Comparison of ENCODE assay signal across 19 mouse cellular contexts in genomic region chr1:193564225-193564624, GRCm38 (mm10).
DNase-seq lines count a peak whose midpoint lies in the region; ATAC-seq and TF ChIP-seq lines count a peak whose summit lies in the region.
"Had no signal": no experiment of that assay in that cellular context is flagged by ENCODE, and none has a peak within 500 bp of the region (broad histone marks: within the 10 kb centered on the region; RNA-seq: fewer than 3 reads in every experiment).

No protein-coding gene starts in this region.

- ATAC-seq in hindbrain, postnatal 0 days: no peak
- ATAC-seq in hindbrain, embryonic 16.5 days: no peak
- ATAC-seq in embryonic facial prominence, embryonic 15.5 days (ENCODE audit: insufficient number of reproducible peaks, low FRiP score, low TSS enrichment, low read depth): no peak
- ATAC-seq in erythroid progenitor cell, adult 5-6 weeks (replicated peaks; ENCODE audit: low FRiP score, poor library complexity, severe bottlenecking): no peak
- ATAC-seq: liver, embryonic 12.5 days had no signal

- no peak overlapping the region for H3K9ac ChIP-seq in hindbrain, postnatal 0 days (replicated peaks; ENCODE audit: low read length)
- no peak overlapping the region for H3K9ac ChIP-seq in hindbrain, embryonic 16.5 days (ENCODE audit: low read depth, low read length)
- no peak overlapping the region for H3K9ac ChIP-seq in embryonic facial prominence, embryonic 15.5 days
- H3K9ac ChIP-seq: heart, embryonic 13.5 days; hindbrain, embryonic 12.5 days; liver, embryonic 12.5 days; midbrain, embryonic 12.5 days had no signal

- 53% methylated on average over 3 of the region's 3 CpGs for WGBS in hindbrain, postnatal 0 days
- WGBS in hindbrain, embryonic 16.5 days: 76% methylated on average over 3 of the region's 3 CpGs
- 57% methylated on average over 3 of the region's 3 CpGs for WGBS in embryonic facial prominence, embryonic 15.5 days

- H3K4me1 ChIP-seq in hindbrain, postnatal 0 days (ENCODE audit: insufficient read depth, low read length): no peaks in the 10 kb centered on the region
- no peaks in the 10 kb centered on the region; the same call in 1 of the 2 replicates for H3K4me1 ChIP-seq in hindbrain, embryonic 16.5 days (ENCODE audit: control insufficient read depth, insufficient read depth, low read depth, low read length)
- peaks cover 38% of the 10 kb centered on the region for H3K4me1 ChIP-seq in embryonic facial prominence, embryonic 15.5 days
- H3K4me1 ChIP-seq: hindbrain, embryonic 12.5 days; liver, embryonic 12.5 days; midbrain, embryonic 12.5 days had no signal

- H3K9me3 ChIP-seq in hindbrain, postnatal 0 days (ENCODE audit: low read length): no peaks in the 10 kb centered on the region
- H3K9me3 ChIP-seq in hindbrain, embryonic 16.5 days (ENCODE audit: control insufficient read depth, low read length): no peaks in the 10 kb centered on the region
- no peaks in the 10 kb centered on the region for H3K9me3 ChIP-seq in embryonic facial prominence, embryonic 15.5 days (replicated peaks)
- H3K9me3 ChIP-seq: G1E; heart, embryonic 13.5 days; hindbrain, embryonic 12.5 days; liver, embryonic 12.5 days; midbrain, embryonic 12.5 days had no signal

- DNase-seq in cerebellum, postnatal 14 days: peak; percentile 71 to 72
- DNase-seq in cerebellum, adult 8-10 months: no peak
- DNase-seq in hindbrain, postnatal 0 days (ENCODE audit: low spot score): peak; percentile 30
- DNase-seq in Muller cell, postnatal 12 days (ENCODE audit: inconsistent ontology term): peak; percentile 90
- DNase-seq: embryo, embryonic 11 days; gastrocnemius, postnatal 36 days; kidney, adult 11 months; kidney, postnatal 10 days; thymus, postnatal 4 days had no signal

- no peaks in the 10 kb centered on the region for H3K27me3 ChIP-seq in hindbrain, postnatal 0 days (ENCODE audit: insufficient read depth, low read length)
- H3K27me3 ChIP-seq in hindbrain, embryonic 16.5 days (replicated peaks; ENCODE audit: control insufficient read depth, insufficient read depth, low read length): no peaks in the 10 kb centered on the region
- H3K27me3 ChIP-seq in embryonic facial prominence, embryonic 15.5 days: no peaks in the 10 kb centered on the region
- H3K27me3 ChIP-seq: hindbrain, embryonic 12.5 days; liver, embryonic 12.5 days; midbrain, embryonic 12.5 days had no signal

- TF ChIP-seq CTCF in hindbrain, postnatal 0 days (IDR thresholded peaks at IDR 0.05; ENCODE audit: low read depth): no peak

- H3K27ac ChIP-seq in hindbrain, postnatal 0 days: no peak overlapping the region
- no peak overlapping the region for H3K27ac ChIP-seq in hindbrain, embryonic 16.5 days (ENCODE audit: low read depth, low read length)
- peak overlapping the region; percentile 65 for H3K27ac ChIP-seq in embryonic facial prominence, embryonic 15.5 days (replicated peaks)
- H3K27ac ChIP-seq: heart, embryonic 13.5 days; hindbrain, embryonic 12.5 days; liver, embryonic 12.5 days; macrophage; midbrain, embryonic 12.5 days had no signal

- no peaks in the 10 kb centered on the region for H3K36me3 ChIP-seq in hindbrain, postnatal 0 days (ENCODE audit: insufficient read depth, low read length)
- H3K36me3 ChIP-seq in hindbrain, embryonic 16.5 days (ENCODE audit: control insufficient read depth, insufficient read depth, low read length): no peaks in the 10 kb centered on the region
- no peaks in the 10 kb centered on the region for H3K36me3 ChIP-seq in embryonic facial prominence, embryonic 15.5 days
- H3K36me3 ChIP-seq: G1E; heart, embryonic 13.5 days; hindbrain, embryonic 12.5 days; liver, embryonic 12.5 days; midbrain, embryonic 12.5 days had no signal

- H3K4me3 ChIP-seq in hindbrain, postnatal 0 days (ENCODE audit: low read length): no peak overlapping the region
- H3K4me3 ChIP-seq in hindbrain, embryonic 16.5 days (ENCODE audit: low read length): no peak overlapping the region
- H3K4me3 ChIP-seq in embryonic facial prominence, embryonic 15.5 days (replicated peaks): no peak overlapping the region
- H3K4me3 ChIP-seq: erythroblast, embryonic 14.5 days; heart, embryonic 13.5 days; hindbrain, embryonic 12.5 days; liver, embryonic 12.5 days; midbrain, embryonic 12.5 days had no signal

- no peak overlapping the region for H3K4me2 ChIP-seq in hindbrain, postnatal 0 days (ENCODE audit: low read depth, low read length)
- no peak overlapping the region for H3K4me2 ChIP-seq in hindbrain, embryonic 16.5 days (ENCODE audit: low read length)
- H3K4me2 ChIP-seq in embryonic facial prominence, embryonic 15.5 days (replicated peaks): no peak overlapping the region
- H3K4me2 ChIP-seq: heart, embryonic 13.5 days; hindbrain, embryonic 12.5 days; liver, embryonic 12.5 days; midbrain, embryonic 12.5 days had no signal
